In the genomic region with DNA sequence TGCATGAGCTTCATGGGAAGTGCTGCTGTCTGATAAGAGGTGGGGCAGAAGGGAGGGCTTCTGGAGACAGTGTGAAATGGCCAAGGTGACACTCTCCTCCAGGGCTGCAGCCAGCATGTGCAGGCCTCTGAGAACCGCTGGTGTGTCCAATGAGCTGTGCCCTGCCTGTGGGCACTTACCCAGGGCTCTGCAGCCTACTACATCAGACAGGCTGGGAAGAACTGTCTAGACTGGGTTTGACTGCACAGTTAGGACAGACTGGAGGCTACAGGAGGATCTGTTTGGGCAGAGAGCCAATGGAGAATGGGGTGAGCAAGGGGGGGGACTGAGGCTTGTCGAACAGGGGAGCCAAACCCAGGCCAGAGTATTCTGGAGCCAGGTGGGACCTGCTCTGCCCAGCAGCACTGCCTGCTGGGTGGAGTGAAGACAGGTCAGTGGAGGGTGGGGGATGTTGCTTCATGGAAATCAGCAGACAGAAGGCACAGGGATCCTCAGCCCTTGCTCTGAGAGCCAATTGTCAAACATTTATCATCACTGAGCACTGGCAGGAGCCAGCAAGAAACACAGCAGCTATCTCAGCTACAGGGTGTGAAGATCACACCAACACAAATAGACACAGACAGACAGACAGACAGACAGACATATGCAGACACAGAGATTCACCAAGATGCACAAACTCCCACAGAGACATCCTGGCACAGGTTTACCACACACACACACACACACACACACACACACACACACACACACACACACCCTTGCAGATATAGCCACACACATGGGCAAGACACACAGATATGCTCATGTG, we compare ENCODE assay signal across 10 mouse cellular contexts. TPM values are rescaled to one million over a fixed set of nuclear protein-coding genes. Genes with fewer than 3 reads are reported as not detected.
DNase-seq lines count a peak whose midpoint lies in the region; ATAC-seq and TF ChIP-seq lines count a peak whose summit lies in the region.
"Had no signal": no experiment of that assay in that cellular context is flagged by ENCODE, and none has a peak within 500 bp of the region (broad histone marks: within the 10 kb centered on the region; RNA-seq: fewer than 3 reads in every experiment).

No protein-coding gene starts in this region.

- no peaks in the 10 kb centered on the region for H3K27me3 ChIP-seq in heart, postnatal 0 days (ENCODE audit: control insufficient read depth, insufficient read depth, low read length)
- 0 out of 2 replicates have a peak, but pooled peaks cover 2% of the 10 kb centered on the region for H3K27me3 ChIP-seq in hindbrain, embryonic 12.5 days
- H3K27me3 ChIP-seq in stomach, embryonic 15.5 days (replicated peaks): no peaks in the 10 kb centered on the region

- H3K9me3 ChIP-seq in heart, postnatal 0 days (replicated peaks; ENCODE audit: control insufficient read depth, low read length): no peaks in the 10 kb centered on the region
- H3K9me3 ChIP-seq in hindbrain, embryonic 12.5 days (replicated peaks): no peaks in the 10 kb centered on the region
- H3K9me3 ChIP-seq in stomach, embryonic 15.5 days: no peaks in the 10 kb centered on the region

- no peak overlapping the region for H3K27ac ChIP-seq in heart, postnatal 0 days (ENCODE audit: low read depth)
- peak overlapping the region; percentile 70 for H3K27ac ChIP-seq in hindbrain, embryonic 12.5 days
- no peak overlapping the region for H3K27ac ChIP-seq in stomach, embryonic 15.5 days

- H3K4me1 ChIP-seq in heart, postnatal 0 days (ENCODE audit: control insufficient read depth, insufficient read depth): 0 out of 2 replicates have a peak, but pooled peaks cover 7% of the 10 kb centered on the region
- peaks cover 27% of the 10 kb centered on the region for H3K4me1 ChIP-seq in hindbrain, embryonic 12.5 days
- H3K4me1 ChIP-seq in stomach, embryonic 15.5 days: peaks cover 5% of the 10 kb centered on the region; the same call in 1 of the 2 replicates

- WGBS in heart, postnatal 0 days: 15% methylated on average over 2 of the region's 2 CpGs
- WGBS in hindbrain, embryonic 12.5 days: 33% methylated on average over 2 of the region's 2 CpGs
- WGBS in stomach, embryonic 15.5 days: 25% methylated on average over 2 of the region's 2 CpGs

- TF ChIP-seq CTCF in heart, postnatal 0 days (IDR thresholded peaks at IDR 0.05; ENCODE audit: low read depth): no peak

- peak; percentile 57; the same call in 1 of the 2 replicates for ATAC-seq in heart, postnatal 0 days (ENCODE audit: insufficient read depth, low read depth)
- peak; percentile 64 for ATAC-seq in hindbrain, embryonic 12.5 days (ENCODE audit: low FRiP score)
- peak; percentile 30; the same call in 1 of the 2 replicates for ATAC-seq in stomach, embryonic 15.5 days (ENCODE audit: insufficient read depth, low FRiP score, low read depth)

- H3K4me2 ChIP-seq in heart, postnatal 0 days (ENCODE audit: low read depth, low read length): no peak overlapping the region
- H3K4me2 ChIP-seq in hindbrain, embryonic 12.5 days (replicated peaks): no peak overlapping the region
- H3K4me2 ChIP-seq in stomach, embryonic 15.5 days: no peak overlapping the region

- DNase-seq in heart, postnatal 0 days (ENCODE audit: low spot score): peak; percentile 16
- no peak for DNase-seq in heart, adult 11 months
- DNase-seq in retina, postnatal 1 day: peak; percentile 59
- no peak for DNase-seq in retina, embryonic 14.5 days (ENCODE audit: low spot score)
- DNase-seq in ovary, adult 18-20 months (ENCODE audit: low spot score): no peak
- no peak for DNase-seq in right cerebral cortex, postnatal 25 days
- DNase-seq: gastrocnemius, postnatal 25 days; kidney, postnatal 10 days had no signal

- no peak for TF ChIP-seq EP300 in heart, postnatal 0 days (IDR thresholded peaks at IDR 0.05; ENCODE audit: low read depth)

- no peak overlapping the region for H3K9ac ChIP-seq in heart, postnatal 0 days (replicated peaks; ENCODE audit: low read depth, low read length)
- no peak overlapping the region for H3K9ac ChIP-seq in hindbrain, embryonic 12.5 days
- H3K9ac ChIP-seq in stomach, embryonic 15.5 days: no peak overlapping the region

- H3K4me3 ChIP-seq in heart, postnatal 0 days (ENCODE audit: low read depth, low read length): no peak overlapping the region
- H3K4me3 ChIP-seq in hindbrain, embryonic 12.5 days: no peak overlapping the region
- no peak overlapping the region for H3K4me3 ChIP-seq in stomach, embryonic 15.5 days (replicated peaks)

- no peaks in the 10 kb centered on the region for H3K36me3 ChIP-seq in heart, postnatal 0 days (replicated peaks; ENCODE audit: control insufficient read depth, insufficient read depth, low read length)
- no peaks in the 10 kb centered on the region for H3K36me3 ChIP-seq in hindbrain, embryonic 12.5 days
- no peaks in the 10 kb centered on the region for H3K36me3 ChIP-seq in stomach, embryonic 15.5 days

RNA-seq across cellular contexts. Expression of a gene that starts 41.8 kb away (rescaled TPM):
- 35.9 and 43.7 TPM in 2 replicates for total RNA-seq in heart, postnatal 0 days (2014; rRNA removed; ENCODE audit: low replicate concordance)
- 85.8 TPM in 2 replicates for polyA plus RNA-seq in heart, postnatal 0 days (2015; fragmentation: Nextera tagmentation; extraction: Ambion mirVana)
- polyA plus RNA-seq in hindbrain, embryonic 12.5 days (2016; fragmentation: Nextera tagmentation; extraction: Ambion mirVana): 115 and 129 TPM in 2 replicates
- 136 and 168 TPM in 2 replicates for polyA plus RNA-seq in stomach, embryonic 15.5 days (2015; fragmentation: Nextera tagmentation; extraction: Ambion mirVana)

Comparison
In these comparisons a context has a peak if more than half of its experiments do, and no peak if none do; other contexts are left out.
1. DNase-seq: peak in heart, postnatal 0 days (single experiment) and retina, postnatal 1 day (single experiment); none in heart, adult 11 months (single experiment), retina, embryonic 14.5 days (single experiment), ovary, adult 18-20 months (single experiment) and right cerebral cortex, postnatal 25 days (single experiment).
2. Peak in every context shown above with its lines, with median percentiles within 50 percentile points of each other: ATAC-seq.